Mouse (Mus musculus) hindbrain, embryonic 14.5 days (tissue): ENCODE measurements at regions not wholly inside any gene's neighbourhood (a gene's known extent, or its start where the extent isn't known, plus 50 kb on each side); places are given as distances from the start of the nearest gene placed in this dataset.

ENCODE experiments used
- ATAC-seq: fragments of 200-750 bp; cut with Nextera tagmentation; 2 replicates; pipeline ENCODE4 v1.8.0; 2017; ENCODE audit warnings: moderate number of reproducible peaks, mild to moderate bottlenecking, moderate TSS enrichment, moderate library complexity; ENCODE audit not compliant: low FRiP score
- DNase-seq: peaks from one replicate; pipeline ENCODE4 v3.0.0-alpha.2; 2015; ENCODE audit warnings: low spot score
- H3K27ac ChIP-seq: fragments of 300-500 bp; sonication (generic); 2 replicates; pipeline ENCODE4 v1.5.1; 2014; ENCODE audit warnings: mild to moderate bottlenecking, moderate library complexity
- H3K27me3 ChIP-seq: fragments of 300-500 bp; sonication (generic); 2 replicates; pipeline ENCODE4 v1.6.1; 2014; ENCODE audit warnings: mild to moderate bottlenecking, low read length, mixed read lengths; ENCODE audit not compliant: control insufficient read depth, insufficient read depth
- H3K36me3 ChIP-seq: fragments of 300-500 bp; sonication (generic); replicated peaks from 2 replicates; pipeline ENCODE4 v1.6.1; 2014; ENCODE audit not compliant: control insufficient read depth, insufficient read depth
- H3K4me1 ChIP-seq: fragments of 300-500 bp; sonication (generic); replicated peaks from 2 replicates; pipeline ENCODE4 v1.6.1; 2014; ENCODE audit warnings: antibody characterized with exemption, low read length, mixed read lengths; ENCODE audit not compliant: control insufficient read depth, insufficient read depth
- H3K4me2 ChIP-seq: fragments of 300-500 bp; sonication (generic); replicated peaks from 2 replicates; pipeline ENCODE4 v1.6.1; 2014; ENCODE audit warnings: mild to moderate bottlenecking, moderate library complexity
- H3K4me3 ChIP-seq: fragments of 300-500 bp; sonication (generic); replicated peaks from 2 replicates; pipeline ENCODE4 v1.5.1; 2014; ENCODE audit warnings: mild to moderate bottlenecking, low read length
- H3K9ac ChIP-seq: fragments of 300-500 bp; sonication (generic); 2 replicates; pipeline ENCODE4 v1.6.1; 2014
- H3K9me3 ChIP-seq: fragments of 300-500 bp; sonication (generic); 2 replicates; pipeline ENCODE4 v1.6.1; 2016; ENCODE audit warnings: low read length; ENCODE audit not compliant: control insufficient read depth
- WGBS: fragments of 180-500 bp; shearing (Covaris S2); extraction: QIAGEN DNeasy Blood & Tissue Kit; methylation state at CpG from one replicate; pipeline ENCODE4 v1.1.7; 2014; 5-methylcytosine and 5-hydroxymethylcytosine counted together

- Histone ChIP-seq H3K36me3 (no peaks in the 10 kb centered on the region), H3K4me3 (no peak overlapping the region), H3K27ac (no peak overlapping the region), H3K4me2 (no peak overlapping the region), H3K4me1 (no peaks in the 10 kb centered on the region), H3K9me3 (no peaks in the 10 kb centered on the region), H3K9ac (no peak overlapping the region), H3K27me3 (no peaks in the 10 kb centered on the region)
- 79% methylated on average over 2 of the region's 2 CpGs for WGBS
- ATAC-seq (no peak), DNase-seq (no peak)
Observed at GRCm38 (mm10) chr15:17880168-17880567, 938.6 kb upstream of the Cdh10 start.

DNA sequence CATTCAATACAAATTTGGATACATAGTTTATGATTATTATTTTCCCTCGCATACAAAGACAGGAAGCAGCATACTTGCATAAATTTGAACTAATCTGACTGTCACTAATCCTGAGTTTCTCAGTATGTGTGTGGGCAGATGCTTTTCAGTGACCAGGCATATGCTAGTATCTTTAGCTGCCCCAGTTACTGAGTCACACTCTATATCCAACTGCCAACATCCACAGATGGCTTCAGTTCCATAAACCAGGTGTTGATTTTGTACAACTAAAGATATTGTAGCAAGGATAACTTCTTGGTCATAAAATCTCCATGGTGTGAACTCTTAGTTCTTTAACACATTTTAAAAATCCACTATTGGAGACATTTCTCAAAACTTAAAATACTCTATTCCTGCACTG lies 929.4 kb upstream of the Cdh10 start:
- Histone ChIP-seq H3K4me2 (no peak overlapping the region), H3K36me3 (no peaks in the 10 kb centered on the region), H3K4me1 (no peaks in the 10 kb centered on the region), H3K9ac (no peak overlapping the region), H3K27me3 (no peaks in the 10 kb centered on the region), H3K4me3 (no peak overlapping the region), H3K27ac (no peak overlapping the region), H3K9me3 (no peaks in the 10 kb centered on the region)
- DNase-seq (no peak), ATAC-seq (no peak)
- 91% methylated on average over 1 of the region's 1 CpGs for WGBS

- no peak overlapping the region for H3K27ac ChIP-seq
- 92% methylated on average over 1 of the region's 1 CpGs for WGBS
- H3K9ac ChIP-seq: no peak overlapping the region
- no peak for ATAC-seq
- no peaks in the 10 kb centered on the region for H3K4me1 ChIP-seq
- H3K36me3 ChIP-seq: no peaks in the 10 kb centered on the region
- DNase-seq: no peak
- no peaks in the 10 kb centered on the region for H3K9me3 ChIP-seq
- no peak overlapping the region for H3K4me2 ChIP-seq
- no peaks in the 10 kb centered on the region for H3K27me3 ChIP-seq
- H3K4me3 ChIP-seq: no peak overlapping the region
Observed at GRCm38 (mm10) chr15:17900026-17900425, 918.7 kb upstream of the Cdh10 start.

DNA sequence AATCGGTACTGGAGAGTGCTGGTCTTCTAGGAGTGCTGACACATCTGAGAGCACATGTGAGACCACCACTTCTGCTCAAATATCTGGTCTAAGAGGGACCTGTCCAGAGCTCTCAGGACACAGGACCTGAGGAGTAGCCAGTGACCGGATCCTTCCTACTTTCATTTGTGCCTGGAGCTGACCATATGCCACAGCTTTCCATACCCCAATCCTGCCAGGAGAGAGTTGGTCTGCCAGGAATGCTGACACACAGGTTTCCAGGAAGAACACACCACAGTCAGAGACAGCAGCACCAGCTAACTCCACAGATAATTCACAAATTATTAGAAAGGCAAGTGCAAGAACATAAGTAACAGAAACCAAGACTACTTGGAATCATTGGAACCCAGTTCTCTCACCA lies 906.5 kb upstream of the Cdh10 start:
- H3K9me3 ChIP-seq: no peaks in the 10 kb centered on the region
- no peak overlapping the region for H3K9ac ChIP-seq
- H3K4me1 ChIP-seq: no peaks in the 10 kb centered on the region
- H3K4me3 ChIP-seq: no peak overlapping the region
- no peaks in the 10 kb centered on the region for H3K36me3 ChIP-seq
- DNase-seq: no peak
- H3K27me3 ChIP-seq: no peaks in the 10 kb centered on the region
- no peak overlapping the region for H3K27ac ChIP-seq
- WGBS: 88% methylated on average over 2 of the region's 2 CpGs
- ATAC-seq: no peak
- H3K4me2 ChIP-seq: no peak overlapping the region

- no peak for ATAC-seq
- no peak for DNase-seq
- 49% methylated on average over 3 of the region's 3 CpGs for WGBS
- no peaks in the 10 kb centered on the region for H3K4me1 ChIP-seq
- H3K4me2 ChIP-seq: no peak overlapping the region
- no peak overlapping the region for H3K9ac ChIP-seq
- H3K27me3 ChIP-seq: no peaks in the 10 kb centered on the region
- no peak overlapping the region for H3K27ac ChIP-seq
- no peak overlapping the region for H3K4me3 ChIP-seq
- no peaks in the 10 kb centered on the region for H3K9me3 ChIP-seq
- no peaks in the 10 kb centered on the region for H3K36me3 ChIP-seq
Observed at GRCm38 (mm10) chr15:17932573-17932972, 886.2 kb upstream of the Cdh10 start.

DNA sequence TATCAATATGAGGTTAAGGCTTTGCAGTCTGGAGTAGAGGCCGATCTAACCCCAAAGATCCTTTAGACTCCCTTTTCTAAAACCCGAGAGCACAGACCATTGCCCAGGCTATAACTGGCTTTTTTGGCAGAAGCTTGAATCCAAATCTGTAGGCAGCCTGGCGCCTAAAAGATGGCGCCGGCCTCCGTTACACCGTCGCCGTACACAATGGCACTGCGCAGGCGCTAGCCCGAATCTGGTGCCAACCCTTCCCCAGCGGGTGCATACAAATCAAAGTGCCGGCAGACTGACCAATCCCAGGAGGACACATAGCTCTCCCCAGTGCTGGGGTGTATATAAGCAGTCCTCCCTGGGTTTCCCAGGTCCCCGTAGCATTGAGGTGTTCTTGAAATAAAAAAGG lies 884.9 kb upstream of the Cdh10 start:
- no peak overlapping the region for H3K4me3 ChIP-seq
- ATAC-seq: no peak
- no peak overlapping the region for H3K4me2 ChIP-seq
- no peak overlapping the region for H3K9ac ChIP-seq
- no peak overlapping the region for H3K27ac ChIP-seq
- H3K36me3 ChIP-seq: no peaks in the 10 kb centered on the region
- no peaks in the 10 kb centered on the region for H3K4me1 ChIP-seq
- 94% methylated on average over 15 of the region's 15 CpGs for WGBS
- no peaks in the 10 kb centered on the region for H3K9me3 ChIP-seq
- H3K27me3 ChIP-seq: no peaks in the 10 kb centered on the region
- no peak for DNase-seq

- H3K4me2 ChIP-seq: no peak overlapping the region
- ATAC-seq (no peak), DNase-seq (no peak)
- H3K4me1 ChIP-seq: no peaks in the 10 kb centered on the region
- H3K9ac ChIP-seq: no peak overlapping the region
- H3K36me3 ChIP-seq: no peaks in the 10 kb centered on the region
- H3K4me3 ChIP-seq: no peak overlapping the region
- H3K27me3 ChIP-seq: no peaks in the 10 kb centered on the region
- WGBS: 78% methylated on average over 1 of the region's 1 CpGs
- no peak overlapping the region for H3K27ac ChIP-seq
- H3K9me3 ChIP-seq: no peaks in the 10 kb centered on the region
Observed at GRCm38 (mm10) chr15:17935473-17935872, 883.3 kb upstream of the Cdh10 start.

DNA sequence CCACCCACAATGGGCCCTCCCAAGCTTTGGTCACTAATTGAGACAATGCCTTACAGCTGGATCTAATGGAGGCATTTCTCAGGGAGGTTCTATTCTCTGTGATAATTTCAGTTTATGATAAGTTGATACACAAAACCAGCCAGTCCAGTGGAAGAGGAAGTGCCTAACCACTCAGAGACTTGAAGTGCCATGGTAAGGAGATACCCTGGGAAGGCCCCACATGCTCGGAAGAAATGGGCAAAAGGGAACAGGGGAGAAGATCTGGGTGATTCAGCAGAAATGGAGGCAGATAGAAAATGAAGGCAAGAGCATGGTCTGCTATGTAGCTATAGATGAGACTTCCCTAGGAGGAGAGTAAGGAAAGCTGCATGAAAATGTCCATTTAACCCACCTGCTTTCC lies 856.0 kb upstream of the Cdh10 start:
- 77% methylated on average over 1 of the region's 1 CpGs for WGBS
- Histone ChIP-seq H3K4me2 (no peak overlapping the region), H3K27ac (no peak overlapping the region), H3K9ac (no peak overlapping the region), H3K9me3 (no peaks in the 10 kb centered on the region), H3K4me1 (no peaks in the 10 kb centered on the region), H3K4me3 (no peak overlapping the region), H3K27me3 (no peaks in the 10 kb centered on the region), H3K36me3 (no peaks in the 10 kb centered on the region)
- DNase-seq (no peak), ATAC-seq (no peak)

- H3K9ac ChIP-seq: no peak overlapping the region
- H3K27ac ChIP-seq: no peak overlapping the region
- H3K4me1 ChIP-seq: no peaks in the 10 kb centered on the region
- H3K4me2 ChIP-seq: no peak overlapping the region
- H3K9me3 ChIP-seq: no peaks in the 10 kb centered on the region
- 64% methylated on average over 4 of the region's 4 CpGs for WGBS
- no peaks in the 10 kb centered on the region for H3K36me3 ChIP-seq
- ATAC-seq: no peak
- no peak for DNase-seq
- no peak overlapping the region for H3K4me3 ChIP-seq
- no peaks in the 10 kb centered on the region for H3K27me3 ChIP-seq
Observed at GRCm38 (mm10) chr15:17963240-17964209, 855.2 kb upstream of the Cdh10 start.
